Mouse (Mus musculus) hindbrain, embryonic 13.5 days (tissue): Measurements from ENCODE around the gene Adamts15. TPM values are rescaled to one million over a fixed set of nuclear protein-coding genes. Genes with fewer than 3 reads are reported as not detected.

Source experiments
- ATAC-seq: fragments of 200-750 bp; cut with Nextera tagmentation; 2 replicates; pipeline ENCODE4 v1.8.0; 2017; ENCODE audit warnings: moderate TSS enrichment; ENCODE audit not compliant: low FRiP score
- H3K27ac ChIP-seq: fragments of 300-500 bp; sonication (generic); 2 replicates; pipeline ENCODE4 v1.5.1; 2015; ENCODE audit warnings: inconsistent platforms, mild to moderate bottlenecking, moderate library complexity
- H3K27me3 ChIP-seq: fragments of 300-500 bp; sonication (generic); 2 replicates; pipeline ENCODE4 v1.6.1; 2015; ENCODE audit warnings: mild to moderate bottlenecking, inconsistent platforms
- H3K36me3 ChIP-seq: fragments of 300-500 bp; sonication (generic); 2 replicates; pipeline ENCODE4 v1.6.1; 2015; ENCODE audit warnings: mild to moderate bottlenecking, inconsistent platforms
- H3K4me1 ChIP-seq: fragments of 300-500 bp; sonication (generic); replicated peaks from 2 replicates; pipeline ENCODE4 v1.6.1; 2015; ENCODE audit warnings: inconsistent platforms
- H3K4me2 ChIP-seq: fragments of 300-500 bp; sonication (generic); 2 replicates; pipeline ENCODE4 v1.6.1; 2015; ENCODE audit warnings: inconsistent platforms, mild to moderate bottlenecking, moderate library complexity
- H3K4me3 ChIP-seq: fragments of 300-500 bp; sonication (generic); 2 replicates; pipeline ENCODE4 v1.5.1; 2015; ENCODE audit warnings: mild to moderate bottlenecking, inconsistent platforms
- H3K9ac ChIP-seq: fragments of 300-500 bp; sonication (generic); 2 replicates; pipeline ENCODE4 v1.6.1; 2015; ENCODE audit warnings: mild to moderate bottlenecking, inconsistent platforms
- H3K9me3 ChIP-seq: fragments of 300-500 bp; sonication (generic); 2 replicates; pipeline ENCODE4 v1.6.1; 2016; ENCODE audit warnings: inconsistent platforms
- WGBS: fragments of 180-500 bp; shearing (Covaris S2); methylation state at CpG from one replicate; pipeline ENCODE4 v1.1.7; 2015; 5-methylcytosine and 5-hydroxymethylcytosine counted together
- polyA plus RNA-seq: library from polyadenylated mRNA; unstranded; fragments of >200 nt; fragmentation: Nextera tagmentation; extraction: Ambion mirVana; gene quantifications from 2 replicates; pipeline ENCODE4 v1.2.1, GENCODE M21; 2015

Gene Adamts15
- polyA plus RNA-seq, 1 experiment from 2014 or later: 3.4 TPM

GRCm38 (mm10) chr9:30849444-30849843 is 72.8 kb downstream of the Adamts15 start:
- no peak overlapping the region for H3K4me2 ChIP-seq
- H3K9ac ChIP-seq: no peak overlapping the region
- H3K27me3 ChIP-seq: no peaks in the 10 kb centered on the region
- no peak overlapping the region for H3K27ac ChIP-seq
- no peaks in the 10 kb centered on the region for H3K36me3 ChIP-seq
- H3K4me3 ChIP-seq: no peak overlapping the region
- ATAC-seq: no peak
- H3K4me1 ChIP-seq: no peaks in the 10 kb centered on the region
- WGBS: 93% methylated on average over 8 of the region's 8 CpGs
- no peaks in the 10 kb centered on the region for H3K9me3 ChIP-seq

Other genes with a start within 250 kb of the Adamts15 start
- 1.4 and 2.0 TPM in 2 replicates for gene Adamts8, start 20.1 kb upstream of the Adamts15 start, polyA plus RNA-seq
- gene Zbtb44, start 108.2 kb upstream of the Adamts15 start, polyA plus RNA-seq: 4.1 and 4.8 TPM in 2 replicates
- 0.42 and 0.71 TPM in 2 replicates for gene St14, start 209.4 kb upstream of the Adamts15 start, polyA plus RNA-seq